Mouse (Mus musculus) G1E (cell line): ENCODE measurements at regions not wholly inside any gene's neighbourhood (a gene's known extent, or its start where the extent isn't known, plus 50 kb on each side); places are given as distances from the start of the nearest gene placed in this dataset.

Experiments used
- CTCF ChIP-seq: IDR thresholded peaks from 2 replicates; pipeline ENCODE4 v1.5.1; 2012; ENCODE audit warnings: low read depth, low read length, inconsistent platforms, mixed read lengths
- POLR2AphosphoS5 ChIP-seq: IDR thresholded peaks from 2 replicates; pipeline ENCODE4 v1.6.1; 2012; ENCODE audit warnings: low read depth, low read length, inconsistent platforms; ENCODE audit not compliant: insufficient replicate concordance

DNA sequence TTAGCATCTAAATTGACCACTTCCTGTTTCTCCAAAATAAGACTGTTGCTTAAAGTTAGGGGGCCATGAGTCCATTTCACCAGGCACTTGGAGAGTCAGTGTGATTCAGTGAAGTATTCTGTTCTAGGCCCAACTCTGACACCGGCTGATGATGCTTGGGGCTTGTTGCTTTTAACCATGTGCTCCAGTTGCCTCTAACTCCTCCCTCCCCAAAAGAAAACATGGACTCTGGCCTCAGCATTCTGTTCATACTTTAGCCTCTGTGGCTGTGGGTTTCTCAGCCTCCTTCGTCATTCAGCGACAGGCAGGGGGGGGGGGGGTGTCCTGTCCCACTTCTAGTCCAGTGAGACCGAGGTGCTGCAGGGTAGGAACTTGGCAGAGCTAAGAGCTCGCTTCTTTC lies 126.6 kb upstream of the Ces5a start:
- TF ChIP-seq POLR2AphosphoS5 (no peak), CTCF (no peak)
